Mouse (Mus musculus) spleen, postnatal 10 days (tissue): ENCODE results near the gene Pcnx2.

Source experiments
- DNase-seq, 2 experiments: peaks; one replicate each; pipeline ENCODE4 v3.0.0; 2021 to 2022; ENCODE audit warnings: low spot score in 2 of 2

Pcnx2 gene

GRCm38 (mm10) chr8:125822065-125822464 lies 76.1 kb downstream of the Pcnx2 start:
- DNase-seq = no peak

GRCm38 (mm10) chr8:125819797-125820196 lies 78.3 kb downstream of the Pcnx2 start:
- DNase-seq = no peak

- DNase-seq = no peak
Observed at GRCm38 (mm10) chr8:125818796-125819195, 79.3 kb downstream of the Pcnx2 start.

- no peak for DNase-seq
Observed at GRCm38 (mm10) chr8:125816742-125817141, 81.4 kb downstream of the Pcnx2 start.

GRCm38 (mm10) chr8:125808826-125809225 lies 89.3 kb downstream of the Pcnx2 start:
- no peak for DNase-seq

- DNase-seq = no peak
Observed at GRCm38 (mm10) chr8:125807905-125808310, 90.2 kb downstream of the Pcnx2 start.

- DNase-seq = no peak
Observed at GRCm38 (mm10) chr8:125806459-125806858, 91.7 kb downstream of the Pcnx2 start.

GRCm38 (mm10) chr8:125796970-125797369 lies 101.1 kb downstream of the Pcnx2 start:
- no peak for DNase-seq

- DNase-seq = no peak
Observed at GRCm38 (mm10) chr8:125795341-125795740, 102.8 kb downstream of the Pcnx2 start.

- no peak for DNase-seq
Observed at GRCm38 (mm10) chr8:125792816-125793455, 105.2 kb downstream of the Pcnx2 start.

GRCm38 (mm10) chr8:125786886-125787285 lies 111.2 kb downstream of the Pcnx2 start:
- DNase-seq = no peak

- no peak for DNase-seq
Observed at GRCm38 (mm10) chr8:125782161-125782560, 116.0 kb downstream of the Pcnx2 start.

GRCm38 (mm10) chr8:125779656-125780055 lies 118.5 kb downstream of the Pcnx2 start:
- no peak for DNase-seq

- no peak for DNase-seq
Observed at GRCm38 (mm10) chr8:125778919-125779318, 119.2 kb downstream of the Pcnx2 start.

GRCm38 (mm10) chr8:125777478-125778164 lies 120.5 kb downstream of the Pcnx2 start:
- DNase-seq = no peak

- DNase-seq = no peak
Observed at GRCm38 (mm10) chr8:125776800-125777199, 121.3 kb downstream of the Pcnx2 start.

GRCm38 (mm10) chr8:125776314-125776713 lies 121.8 kb downstream of the Pcnx2 start:
- no peak for DNase-seq

- no peak for DNase-seq
Observed at GRCm38 (mm10) chr8:125775031-125775430, 123.1 kb downstream of the Pcnx2 start.

- no peak for DNase-seq
Observed at GRCm38 (mm10) chr8:125773281-125773803, 124.8 kb downstream of the Pcnx2 start.

- DNase-seq = no peak
Observed at GRCm38 (mm10) chr8:125772300-125772699, 125.8 kb downstream of the Pcnx2 start.

- no peak for DNase-seq
Observed at GRCm38 (mm10) chr8:125768079-125768478, 130.0 kb downstream of the Pcnx2 start.

- DNase-seq = no peak
Observed at GRCm38 (mm10) chr8:125763066-125763786, 134.9 kb downstream of the Pcnx2 start.

GRCm38 (mm10) chr8:125759022-125759421 lies 139.1 kb downstream of the Pcnx2 start:
- peak; percentile 49 to 77 for DNase-seq
